Mouse (Mus musculus) frontal cortex, adult (tissue): ENCODE data around the gene Tmc3.

Experiments used
- ATAC-seq: cut with Nextera tagmentation; 2 replicates; pipeline ENCODE4 v1.9.2; 2017; ENCODE audit warnings: mild to moderate bottlenecking, moderate library complexity, mixed read lengths; ENCODE audit not compliant: low TSS enrichment

Tmc3 gene

DNA sequence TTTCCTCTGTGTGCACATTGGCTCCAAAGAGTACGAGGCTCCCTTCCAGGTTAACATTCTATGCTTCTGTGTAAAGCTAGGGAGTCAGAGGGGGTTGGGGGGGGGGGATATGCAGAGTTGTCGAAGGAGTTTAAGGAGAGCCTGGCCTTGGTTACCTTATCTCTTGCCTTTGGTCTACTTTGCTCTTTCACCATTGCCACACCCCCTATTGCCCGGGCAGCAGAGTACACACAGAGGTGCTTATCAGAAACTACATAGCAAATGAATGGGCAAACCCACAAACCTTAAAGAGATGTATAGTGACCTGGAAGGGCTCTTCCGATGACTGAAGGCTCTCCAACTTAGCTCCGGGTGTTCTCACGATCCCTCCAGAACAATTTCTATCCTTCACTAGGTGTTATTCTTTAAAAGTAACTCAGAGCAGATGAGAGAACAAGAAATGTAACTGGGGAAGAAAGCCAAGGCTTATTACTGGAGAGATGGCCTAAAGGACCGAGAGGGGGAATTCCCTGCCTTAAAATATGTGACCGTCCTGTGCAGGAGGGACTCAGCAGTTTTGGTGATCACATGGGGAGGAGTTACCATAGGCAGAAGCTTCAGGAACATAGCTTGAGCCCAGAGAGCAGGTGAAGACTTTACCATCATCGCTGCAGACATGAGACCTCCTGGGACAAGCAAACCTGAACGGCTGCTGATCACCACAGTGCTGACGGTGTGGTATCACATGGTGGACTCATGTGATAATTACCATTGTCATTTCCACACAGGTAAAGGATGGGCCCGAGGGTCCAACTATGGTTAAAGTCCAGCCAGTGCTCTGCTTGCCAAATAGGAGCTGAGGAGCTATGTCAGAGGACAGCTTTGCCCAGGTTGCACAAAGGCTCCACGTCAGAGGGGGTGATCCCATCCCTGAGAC lies 14.5 kb downstream of the Tmc3 start:
- no peak for ATAC-seq

DNA sequence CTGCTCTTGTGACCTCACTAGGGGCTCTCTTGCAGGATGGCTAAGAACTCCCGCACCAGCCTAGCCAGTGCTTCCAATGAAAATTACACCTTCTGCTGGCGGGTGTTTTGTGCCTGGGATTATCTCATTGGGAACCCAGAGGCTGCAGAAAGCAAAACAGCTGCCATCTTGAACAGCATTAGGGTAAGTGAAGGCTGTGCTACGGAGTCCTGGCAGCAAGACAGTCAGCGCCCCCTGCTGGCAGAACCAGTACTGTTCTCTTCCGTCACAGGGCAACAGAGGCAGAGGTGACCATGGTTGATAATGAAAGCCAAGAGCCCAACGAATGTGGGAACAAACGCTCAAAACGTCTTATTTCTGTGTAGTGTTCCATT lies 15.2 kb downstream of the Tmc3 start:
- ATAC-seq = peak; percentile 52; the same call in 1 of the 2 replicates

DNA sequence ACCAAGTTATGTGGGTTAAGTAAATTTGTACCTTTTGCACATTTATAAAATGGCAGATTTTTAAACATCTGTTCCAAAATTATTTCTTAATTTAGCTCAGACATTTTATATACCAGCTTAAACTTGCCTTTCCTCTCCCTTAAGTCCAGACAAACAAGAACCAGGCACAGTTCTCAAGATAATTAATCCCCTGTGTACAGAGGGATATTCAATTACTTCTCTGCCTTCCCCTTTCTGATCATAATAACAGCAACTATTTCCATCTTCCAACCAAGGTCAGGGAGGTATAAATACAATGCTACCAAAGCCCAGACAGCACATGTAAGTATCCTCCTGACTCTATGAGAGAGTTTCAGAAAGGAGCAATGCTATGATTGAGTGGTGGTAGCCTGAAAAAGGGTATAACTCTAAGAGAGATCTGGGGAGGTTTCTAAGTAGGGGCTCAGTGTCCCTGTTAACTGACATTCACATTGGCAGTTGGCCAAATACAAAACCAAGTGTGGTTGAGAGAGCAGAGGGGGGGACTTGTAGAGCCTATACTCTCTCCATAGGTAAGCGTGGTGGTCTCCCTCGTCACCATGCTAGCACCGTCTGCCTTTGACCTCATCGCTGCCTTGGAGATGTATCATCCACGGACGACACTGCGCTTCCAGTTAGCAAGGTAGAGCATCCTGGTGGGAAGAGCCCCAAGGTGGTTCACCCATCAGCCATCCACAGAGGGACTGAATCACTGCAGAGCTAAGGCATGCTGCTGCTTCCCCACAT lies 19.6 kb downstream of the Tmc3 start:
- ATAC-seq = no peak

DNA sequence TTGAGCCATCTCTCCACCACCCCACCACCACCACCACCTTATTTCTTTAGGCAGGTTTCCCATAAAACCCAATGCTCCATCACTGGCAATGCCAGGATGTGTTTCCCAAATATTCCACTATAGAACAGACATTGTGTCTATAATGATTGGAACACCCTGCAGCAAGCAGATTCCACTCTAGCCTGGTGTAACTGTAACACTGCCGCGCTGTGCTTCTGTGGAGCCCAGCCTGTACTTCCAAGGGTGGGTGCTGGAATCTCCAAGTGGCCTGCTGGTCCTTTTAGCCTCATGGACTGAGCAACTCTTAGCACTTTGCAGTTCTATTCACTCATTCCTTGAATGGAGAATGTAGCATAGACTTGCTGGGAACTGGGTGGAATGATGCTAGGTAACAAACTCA lies 22.1 kb downstream of the Tmc3 start:
- ATAC-seq = no peak

DNA sequence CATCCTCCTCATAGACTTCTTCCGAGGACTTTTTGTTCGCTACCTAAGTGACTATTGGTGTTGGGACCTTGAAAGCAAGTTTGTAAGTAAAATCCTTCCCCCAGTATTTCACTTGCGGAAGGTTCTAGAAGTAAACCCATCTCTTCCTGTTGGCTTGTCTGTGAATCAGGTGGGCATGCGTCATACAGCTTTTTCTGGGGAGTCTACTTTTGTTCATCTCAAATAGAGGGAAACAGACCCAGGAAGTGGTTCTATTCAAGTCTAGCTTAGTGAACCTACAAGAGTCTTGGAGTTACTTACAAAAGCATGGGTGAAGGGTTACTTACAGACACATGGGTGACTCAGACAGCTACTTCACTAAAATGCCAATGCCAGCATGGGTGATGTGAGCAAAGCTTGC lies 25.2 kb downstream of the Tmc3 start:
- ATAC-seq = no peak

DNA sequence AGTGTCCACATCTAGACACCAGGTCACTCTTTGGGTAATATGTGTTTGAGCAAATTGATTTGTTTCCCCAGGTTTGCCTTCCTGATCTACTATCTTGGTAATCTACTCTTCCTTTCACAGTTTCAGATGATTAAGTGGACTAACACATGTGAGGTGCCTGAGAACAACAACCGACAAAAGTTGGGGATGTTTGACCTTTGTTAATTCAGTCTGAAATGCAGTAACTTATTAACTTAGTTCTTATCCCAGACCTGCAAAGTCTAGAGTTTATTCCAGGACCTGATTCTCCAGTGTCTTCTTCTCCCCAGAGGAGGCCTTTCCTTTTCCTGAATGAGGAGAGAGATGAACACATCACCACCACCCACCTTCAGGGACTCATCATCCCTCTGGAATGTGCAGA lies 27.2 kb downstream of the Tmc3 start:
- ATAC-seq = no peak

DNA sequence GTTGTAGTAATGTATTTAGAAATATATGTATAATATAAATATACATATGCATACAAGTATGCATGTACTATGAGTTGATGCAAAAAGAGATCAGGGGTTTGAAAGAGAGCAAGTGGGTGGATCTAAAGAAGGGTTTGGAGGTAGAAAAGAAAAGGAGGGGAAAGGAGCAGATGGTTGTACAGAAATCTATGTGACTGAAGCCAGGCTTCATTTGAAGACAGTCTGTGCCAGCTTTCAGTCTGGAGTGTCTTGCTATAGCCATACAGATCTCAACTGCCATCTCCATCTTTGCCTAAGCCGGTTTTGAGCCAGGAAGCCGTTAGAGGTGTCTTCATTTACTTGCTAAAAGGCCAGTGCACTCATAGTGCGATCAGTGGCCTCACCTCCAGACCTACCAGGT lies 30.5 kb downstream of the Tmc3 start:
- ATAC-seq = peak; percentile 85

DNA sequence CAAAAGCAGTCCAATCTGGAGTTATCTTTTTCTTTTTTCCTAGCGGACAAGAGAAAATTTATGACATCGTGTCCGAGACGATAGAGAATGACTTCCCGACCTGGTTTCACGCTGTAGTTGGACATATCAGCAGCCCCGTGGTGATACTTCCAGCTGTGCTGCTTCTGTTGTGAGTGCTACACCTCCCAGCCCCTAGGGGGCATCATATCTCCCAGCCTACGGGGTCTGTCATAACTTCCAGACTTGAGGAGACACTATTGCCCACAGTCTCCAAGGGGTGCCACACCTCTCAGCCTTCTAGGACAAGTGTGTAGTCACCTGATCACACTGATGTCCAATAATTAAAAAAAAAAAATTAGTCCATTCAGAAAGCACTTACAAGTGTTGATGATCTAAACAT lies 31.1 kb downstream of the Tmc3 start:
- ATAC-seq = no peak

DNA sequence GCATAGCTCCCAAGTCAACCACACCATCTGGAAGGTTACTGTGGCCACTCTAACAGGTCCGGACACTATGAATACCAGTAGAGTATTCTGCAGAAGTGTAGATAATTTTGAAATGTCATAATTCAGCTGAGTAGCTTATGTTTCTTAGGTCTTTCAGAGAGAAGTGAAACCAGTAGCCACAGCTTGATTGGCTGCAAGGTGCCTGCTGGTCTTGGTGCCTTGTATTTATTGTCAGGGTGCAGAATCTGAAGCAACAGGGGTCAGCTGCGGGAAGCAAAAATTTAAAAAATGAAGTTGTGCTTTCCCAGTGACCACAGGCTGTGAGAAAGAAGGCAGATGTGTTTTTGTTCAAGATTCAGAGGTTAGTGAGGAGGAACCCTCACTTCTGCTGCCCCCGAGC lies 31.5 kb downstream of the Tmc3 start:
- ATAC-seq = no peak

DNA sequence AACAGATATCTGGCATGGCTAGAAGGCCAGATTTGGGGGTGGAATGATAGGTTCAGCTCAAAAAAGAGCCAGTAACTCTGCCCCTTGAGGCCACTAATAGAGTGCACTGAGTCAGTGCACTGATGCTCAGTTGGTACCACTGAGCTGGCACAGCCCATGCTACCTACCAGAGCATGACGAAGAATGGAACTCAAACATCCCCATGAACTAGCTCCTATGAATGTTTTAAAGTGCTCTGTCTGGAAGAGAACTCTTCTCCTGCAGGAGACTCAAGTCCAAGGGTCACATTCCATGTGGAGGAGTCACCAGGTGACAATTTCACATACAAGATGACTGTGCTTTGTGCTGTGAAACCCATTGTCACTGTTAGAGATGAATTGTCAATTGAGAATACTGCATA lies 34.0 kb downstream of the Tmc3 start:
- no peak for ATAC-seq

DNA sequence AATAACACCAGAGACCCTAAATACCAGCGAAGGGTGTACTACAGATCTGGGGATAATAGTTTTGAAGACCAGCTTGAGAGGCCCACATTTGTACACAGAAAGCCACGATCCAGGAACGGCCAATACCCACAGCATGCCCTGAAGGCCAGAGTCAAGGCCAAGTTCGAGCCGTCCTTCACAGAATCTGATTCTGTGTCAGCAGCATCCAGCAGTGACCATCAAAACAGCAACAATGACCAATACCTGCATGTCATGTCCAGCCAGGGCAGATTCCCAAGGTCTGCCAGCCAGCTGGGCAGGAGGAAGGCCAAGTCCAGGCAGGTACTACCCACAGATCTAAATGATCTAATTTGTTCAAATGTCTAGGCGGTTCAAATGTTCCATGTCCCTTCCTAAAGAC lies 37.9 kb downstream of the Tmc3 start:
- no peak for ATAC-seq

DNA sequence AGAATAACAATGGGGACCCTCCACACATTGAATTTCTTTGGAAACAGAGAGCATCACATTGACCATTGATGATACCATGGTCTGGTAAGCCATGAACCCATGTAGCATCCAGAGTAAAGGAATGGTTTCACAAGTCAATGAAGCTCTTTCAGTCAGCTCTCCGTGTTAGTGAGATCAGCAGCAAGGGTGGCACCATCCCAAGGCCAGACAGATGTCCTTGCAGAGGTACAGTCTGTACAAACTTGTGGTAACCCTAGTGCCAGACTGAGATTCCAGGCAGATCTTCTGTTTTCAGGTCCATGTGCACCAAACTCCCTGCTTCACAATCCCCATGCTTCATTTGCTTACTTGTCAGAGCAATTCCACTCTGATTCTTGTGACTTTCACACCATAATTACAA lies 39.3 kb downstream of the Tmc3 start:
- ATAC-seq = no peak

DNA sequence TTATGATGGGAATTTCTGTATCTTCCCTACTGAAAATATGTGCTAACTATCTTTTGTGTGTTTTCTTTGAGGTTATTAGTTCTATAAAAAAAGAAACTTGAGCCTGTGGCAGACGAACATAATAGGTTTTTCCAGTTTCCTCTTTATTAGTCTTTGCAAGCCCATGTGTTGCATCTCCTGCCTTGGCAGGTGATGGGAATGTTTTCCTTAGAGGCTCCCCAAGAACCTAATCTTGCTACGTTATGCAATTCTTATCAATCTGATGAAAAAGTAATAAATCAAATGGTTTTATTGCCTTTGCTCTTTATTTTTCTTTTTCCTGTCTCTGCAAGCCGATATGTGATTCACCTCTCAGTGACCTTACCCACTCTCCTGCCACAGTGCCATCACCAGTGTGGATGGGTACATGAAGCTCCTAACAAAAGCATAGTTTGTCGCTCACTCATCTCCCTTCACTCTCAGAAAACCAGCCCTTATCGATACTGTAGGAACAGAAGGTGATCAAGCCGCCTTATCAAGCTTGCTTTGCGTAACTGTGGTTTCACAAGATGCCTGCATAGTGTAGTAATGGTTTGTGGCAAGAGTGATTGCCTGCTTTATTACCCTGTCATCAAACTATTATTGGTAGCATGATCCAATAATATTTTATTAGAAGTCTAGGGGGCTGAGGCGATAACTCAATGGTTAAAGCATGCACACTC lies 42.0 kb downstream of the Tmc3 start:
- ATAC-seq = no peak

DNA sequence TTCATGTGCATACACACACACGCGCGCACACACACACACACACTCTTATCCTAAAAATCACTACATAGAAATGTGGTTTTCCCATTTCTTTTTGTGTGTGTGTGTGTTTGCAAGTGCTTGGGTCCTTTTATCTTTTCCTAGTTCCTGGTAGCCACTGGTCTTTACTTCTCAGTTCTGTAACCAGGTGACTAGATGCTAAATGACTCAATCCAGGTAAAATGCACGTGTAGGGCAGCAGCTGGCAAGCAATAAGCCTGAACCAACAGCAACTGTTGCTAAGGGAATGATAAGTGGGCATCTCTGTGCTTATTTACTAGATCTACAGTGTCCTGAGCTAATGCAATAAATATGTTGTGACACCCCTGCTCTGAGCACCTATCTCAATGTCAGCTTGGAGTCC lies 42.6 kb downstream of the Tmc3 start:
- ATAC-seq = no peak

DNA sequence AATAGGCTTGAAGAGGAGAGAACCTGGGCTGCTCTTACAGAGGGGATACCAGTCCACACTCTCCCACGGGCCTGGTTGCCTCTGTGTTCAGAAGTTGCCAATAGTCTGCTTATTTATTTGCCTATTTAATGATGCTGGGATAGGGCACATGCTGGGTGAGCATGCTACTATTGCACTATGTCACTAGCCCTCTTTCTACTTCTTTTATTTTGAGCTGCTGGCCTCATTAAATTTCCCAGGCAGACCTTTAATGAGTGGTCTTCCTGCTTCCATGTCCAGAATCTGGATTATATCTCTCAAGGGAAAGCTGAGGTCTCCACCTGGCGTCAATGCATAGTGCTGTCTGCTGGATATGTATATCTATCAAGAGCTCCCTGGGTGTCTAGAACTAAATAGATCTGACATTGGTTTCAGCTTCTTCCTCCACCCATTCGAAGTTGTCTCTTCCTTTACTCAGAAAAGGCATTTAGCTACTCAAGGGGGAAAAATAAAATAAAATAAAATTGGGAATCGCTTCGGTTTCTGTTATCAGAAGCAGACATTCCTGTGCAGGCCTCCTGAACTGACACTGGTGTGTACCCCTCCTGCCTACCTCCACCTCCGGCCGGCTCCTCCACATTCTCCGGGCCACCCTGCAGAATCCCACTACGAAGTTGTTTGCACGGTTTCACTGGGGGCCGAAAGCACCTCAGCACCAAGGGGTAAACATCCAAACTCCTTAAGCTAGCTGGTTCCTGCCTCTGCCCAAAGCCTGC lies 46.5 kb downstream of the Tmc3 start:
- 0 out of 2 replicates have a peak, but pooled peaks have one; percentile 51 for ATAC-seq

DNA sequence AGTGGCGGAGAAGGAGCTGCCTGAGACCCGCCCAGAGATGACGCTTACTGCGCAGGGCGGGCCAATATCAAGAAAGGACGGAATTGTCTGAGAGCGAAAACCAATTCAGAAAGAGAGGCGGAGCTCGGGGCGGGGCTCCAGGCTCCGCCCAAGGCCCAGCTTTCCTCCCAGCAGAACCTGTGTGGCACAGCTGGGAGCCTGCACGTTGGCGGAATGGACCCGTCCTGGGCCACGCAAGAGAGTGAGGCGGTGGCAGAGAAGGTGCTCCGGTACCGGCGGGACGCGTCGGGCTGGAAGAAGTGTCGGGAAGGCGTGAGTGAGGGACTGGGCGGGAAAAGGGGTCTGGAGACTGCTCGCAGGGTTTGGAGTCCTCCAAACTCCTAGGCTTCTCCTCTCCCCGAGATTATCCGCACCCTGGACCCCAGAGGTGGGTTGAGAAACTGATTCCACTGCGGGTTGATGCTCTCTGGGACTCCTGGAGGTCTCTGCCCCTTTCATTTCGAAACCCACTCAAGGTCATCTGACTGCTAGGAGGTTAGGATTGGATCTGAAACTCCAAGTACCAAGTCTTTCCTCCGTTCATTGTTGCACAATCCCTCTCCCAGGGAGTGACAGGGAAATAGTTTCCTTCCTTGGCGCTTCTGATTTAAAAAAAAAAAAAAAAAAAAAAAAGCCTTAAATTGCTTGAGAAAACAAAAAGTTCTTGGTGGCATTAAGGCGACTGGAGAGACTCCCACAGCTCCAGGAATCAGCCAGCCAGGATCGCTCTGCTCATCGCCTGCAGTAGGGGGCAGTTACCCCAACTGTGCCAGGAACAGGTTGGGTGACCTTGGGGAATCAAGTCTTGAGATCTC lies 47.3 kb downstream of the Tmc3 start, which contains the start of gene Stard5:
Stard5 (plus strand) TSS at position 132 of the 854 bp plus-strand sequence.
- ATAC-seq = peak; percentile 98

DNA sequence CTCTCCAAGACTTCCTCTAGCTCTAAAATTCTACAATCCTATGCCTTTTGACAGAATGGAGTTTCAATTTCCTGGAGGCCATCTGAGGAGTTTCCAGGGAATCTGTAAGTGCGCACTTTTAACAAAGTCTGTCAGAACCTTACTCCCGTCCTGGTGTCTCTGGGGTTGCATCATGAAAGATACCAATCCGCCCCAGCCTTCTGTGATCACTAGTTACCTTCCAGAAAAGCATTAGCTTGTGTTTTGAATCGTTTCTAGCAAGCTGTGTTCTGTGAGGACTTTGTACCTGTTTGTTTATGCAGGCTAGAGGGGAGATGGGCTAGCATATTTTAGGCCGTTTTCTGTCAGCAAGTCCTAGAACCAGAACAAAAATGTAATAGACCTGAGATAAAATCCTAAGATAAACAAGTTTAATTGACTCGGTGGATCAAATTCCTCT lies 48.0 kb downstream of the Tmc3 start:
- no peak for ATAC-seq

DNA sequence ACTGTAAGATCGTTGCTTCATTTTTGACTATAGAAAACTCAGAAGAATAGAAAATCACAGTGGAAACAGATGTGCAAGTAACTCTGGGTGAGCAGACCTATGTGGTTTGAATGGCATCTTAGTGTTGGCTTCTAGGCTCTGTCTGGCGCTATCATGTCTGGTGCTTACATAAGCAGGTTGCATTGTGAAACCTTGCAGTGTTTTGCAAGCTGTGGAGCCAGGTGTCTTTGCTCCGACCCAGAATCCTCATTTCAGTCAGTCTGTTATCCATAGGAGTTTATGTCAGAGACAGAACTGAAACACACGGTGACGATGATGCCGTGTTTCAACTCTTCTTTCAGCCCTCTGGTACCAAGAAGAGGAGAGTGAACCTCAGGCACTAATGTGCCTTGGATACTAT lies 49.1 kb downstream of the Tmc3 start:
- ATAC-seq = no peak

DNA sequence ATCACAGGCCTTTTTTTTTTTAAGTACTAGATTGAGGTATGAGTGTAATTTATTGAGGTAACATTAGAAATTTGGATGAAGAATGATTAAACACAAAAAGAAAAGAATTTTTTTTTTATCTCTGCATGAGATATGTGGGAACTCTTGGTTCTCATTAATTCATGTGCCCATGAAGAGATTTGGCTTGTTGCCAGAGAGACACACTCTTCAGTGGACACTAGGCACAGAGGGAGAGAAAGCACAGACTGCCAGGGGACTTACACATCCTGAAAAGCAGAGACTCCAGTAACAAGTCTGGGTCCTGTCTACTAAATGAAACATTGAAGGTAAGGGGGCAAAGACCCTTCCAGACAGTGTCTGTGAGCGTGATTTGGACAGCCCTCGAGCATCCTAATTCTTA lies 51.0 kb downstream of the Tmc3 start:
- no peak for ATAC-seq

DNA sequence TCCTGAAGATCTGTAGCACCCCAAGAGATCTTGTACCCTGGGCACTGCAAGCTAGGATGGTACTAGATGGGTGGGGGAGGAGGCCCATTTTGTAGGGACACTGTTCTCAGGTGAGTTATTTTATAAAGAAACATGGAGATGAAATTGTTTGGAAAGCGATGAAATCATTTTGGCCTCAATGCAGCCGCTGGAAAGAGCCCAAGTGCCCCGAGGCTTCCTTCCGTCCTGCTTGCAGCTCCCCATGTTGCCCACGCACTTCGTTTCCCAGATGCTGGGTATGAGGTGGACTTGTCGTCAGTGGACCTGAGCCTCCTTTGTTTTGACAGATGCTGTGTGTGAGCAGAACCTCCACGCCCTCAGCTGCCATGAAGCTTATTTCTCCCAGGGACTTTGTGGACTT lies 51.7 kb downstream of the Tmc3 start:
- ATAC-seq = no peak
